Mouse (Mus musculus): Measurements from ENCODE around the gene Asah2. TPM values are rescaled to one million over a fixed set of nuclear protein-coding genes. Genes with fewer than 3 reads are reported as not detected.
A peak's percentile ranks its signal among the peaks of the same experiment; 100 is the strongest.
"Not testable (repeated sequence)": the region's sequence is repeated elsewhere in the genome, so short reads cannot be mapped to it uniquely, and the experiment has no call there.

Gene Asah2
- 10 to 100 TPM in 1 of 2 experiments, 1 to 10 TPM in 1; 8.3 to 12.3 TPM for total RNA-seq (2021)
- long read RNA-seq, experiment 1, partial matches to known transcripts = 0 of 1 reads
- long read RNA-seq, experiment 1, other reads (novel, unspliced or antisense) = 1 of 1 reads
- long read RNA-seq, experiment 2 = 0 reads

GRCm38 (mm10) chr19:32107771-32108306, at the start of gene Asah2:
TSS of gene Asah2 (minus strand) at chr19:32108211.
- TF ChIP-seq CTCF (IDR thresholded peaks at IDR 0.05) = peak; percentile 40
- intact Hi-C loops (cut with DNase I) = loop anchor here (2.0 kb wide), 1 partner anchor 281 kb away; the partner anchor contains the start of gene Sgms1

GRCm38 (mm10) chr19:32157045-32157444, 49.0 kb upstream of the Asah2 start:
- TF ChIP-seq CTCF (IDR thresholded peaks at IDR 0.05) = no peak
- Histone ChIP-seq H3K27ac (no peak overlapping the region), H3K4me3 (no peak overlapping the region)
- no peak for DNase-seq (ENCODE audit: extremely low spot score in 1 of 2, low spot score in 2 of 2)
- intact Hi-C loops (cut with DNase I) = no loop called here

More at GRCm38 (mm10) chr19:32107771-32108306, at the start of gene Asah2:
- peak; percentile 67 for DNase-seq (ENCODE audit: extremely low spot score in 1 of 2, low spot score in 2 of 2)
- Histone ChIP-seq H3K27ac (peak within 1 kb of the TSS; percentile 98), H3K4me3 (peak within 1 kb of the TSS; percentile 83)

- intact Hi-C loops (cut with DNase I) = no loop called here
- Histone ChIP-seq H3K4me3 (no peak overlapping the region), H3K27ac (no peak overlapping the region)
- no peak for DNase-seq (ENCODE audit: extremely low spot score in 1 of 2, low spot score in 2 of 2)
- TF ChIP-seq CTCF (IDR thresholded peaks at IDR 0.05) = peak; percentile 21; the same call in 1 of the 2 replicates
Measured at GRCm38 (mm10) chr19:32152529-32152928, 44.5 kb upstream of the Asah2 start.

GRCm38 (mm10) chr19:32148710-32149109, 40.7 kb upstream of the Asah2 start:
- no peak for DNase-seq (ENCODE audit: extremely low spot score in 1 of 2, low spot score in 2 of 2)
- no peak for TF ChIP-seq CTCF (IDR thresholded peaks at IDR 0.05)
- intact Hi-C loops (cut with DNase I) = no loop called here
- Histone ChIP-seq H3K27ac (no peak overlapping the region), H3K4me3 (no peak overlapping the region)

- Histone ChIP-seq H3K27ac (no peak overlapping the region), H3K4me3 (no peak overlapping the region)
- TF ChIP-seq CTCF (IDR thresholded peaks at IDR 0.05) = no peak
- intact Hi-C loops (cut with DNase I) = no loop called here
- DNase-seq (ENCODE audit: extremely low spot score in 1 of 2, low spot score in 2 of 2) = no peak
Measured at GRCm38 (mm10) chr19:32142383-32142782, 34.4 kb upstream of the Asah2 start.

- Histone ChIP-seq H3K4me3 (no peak overlapping the region), H3K27ac (no peak overlapping the region)
- TF ChIP-seq CTCF (IDR thresholded peaks at IDR 0.05) = no peak
- intact Hi-C loops (cut with DNase I) = no loop called here
- DNase-seq (ENCODE audit: extremely low spot score in 1 of 2, low spot score in 2 of 2) = no peak
Measured at GRCm38 (mm10) chr19:32138361-32139088, 30.5 kb upstream of the Asah2 start.

- DNase-seq (ENCODE audit: extremely low spot score in 1 of 2, low spot score in 2 of 2) = no peak
- no peak overlapping the region for H3K27ac ChIP-seq
- no peak overlapping the region for H3K4me3 ChIP-seq
- no peak for TF ChIP-seq CTCF (IDR thresholded peaks at IDR 0.05)
- intact Hi-C loops (cut with DNase I) = no loop called here
Measured at GRCm38 (mm10) chr19:32137904-32138303, 29.9 kb upstream of the Asah2 start.

GRCm38 (mm10) chr19:32136888-32137625, 29.0 kb upstream of the Asah2 start:
- Histone ChIP-seq H3K27ac (no peak overlapping the region), H3K4me3 (no peak overlapping the region)
- no peak for DNase-seq (ENCODE audit: extremely low spot score in 1 of 2, low spot score in 2 of 2)
- TF ChIP-seq CTCF (IDR thresholded peaks at IDR 0.05) = no peak
- intact Hi-C loops (cut with DNase I) = no loop called here

- H3K4me3 ChIP-seq; intact Hi-C loops (cut with DNase I); DNase-seq (ENCODE audit: extremely low spot score in 1 of 2, low spot score in 2 of 2); H3K27ac ChIP-seq: not testable (repeated sequence)
Measured at GRCm38 (mm10) chr19:32131707-32132488, 23.9 kb upstream of the Asah2 start.

GRCm38 (mm10) chr19:32129281-32129680, 21.3 kb upstream of the Asah2 start:
- TF ChIP-seq CTCF (IDR thresholded peaks at IDR 0.05) = no peak
- intact Hi-C loops (cut with DNase I) = no loop called here
- DNase-seq (ENCODE audit: extremely low spot score in 1 of 2, low spot score in 2 of 2) = no peak
- Histone ChIP-seq H3K4me3 (no peak overlapping the region), H3K27ac (no peak overlapping the region)

GRCm38 (mm10) chr19:32127180-32127850, 19.3 kb upstream of the Asah2 start:
- Histone ChIP-seq H3K4me3 (no peak overlapping the region), H3K27ac (no peak overlapping the region)
- TF ChIP-seq CTCF (IDR thresholded peaks at IDR 0.05) = peak; percentile 70
- intact Hi-C loops (cut with DNase I) = no loop called here
- DNase-seq (ENCODE audit: extremely low spot score in 1 of 2, low spot score in 2 of 2) = no peak

Data from left cerebral cortex, adult 2 months (tissue).